Mouse (Mus musculus) neutrophil, adult 83 days (primary cell): ENCODE measurements around the gene Vmn2r80. TPM values are rescaled to one million over a fixed set of nuclear protein-coding genes. Genes with fewer than 3 reads are reported as not detected.

ENCODE experiments used
- total RNA-seq, 2 experiments: library from RNA; stranded (reverse); gene quantifications; one replicate each; pipeline ENCODE4 v1.2.4; 2023

Gene Vmn2r80
- not detected for total RNA-seq

GRCm38 (mm10) chr10:79148469-79148868 lies at the start of gene Vmn2r80:
Vmn2r80 (plus strand) TSS chr10:79148769.

Other genes with a start within 250 kb of the Vmn2r80 start
- not detected for gene Olfr1354, start 235.6 kb upstream of the Vmn2r80 start, total RNA-seq
- gene Olfr8, start 198.1 kb upstream of the Vmn2r80 start, total RNA-seq, result not detected
- not detected for gene Olfr1353, start 185.5 kb upstream of the Vmn2r80 start, total RNA-seq
- not detected for gene Olfr1352, start 167.7 kb upstream of the Vmn2r80 start, total RNA-seq
- not detected for gene Olfr1351, start 136.3 kb upstream of the Vmn2r80 start, total RNA-seq
- not detected for gene Olfr57, start 120.0 kb upstream of the Vmn2r80 start, total RNA-seq
- gene 2610008E11Rik, start 51.2 kb upstream of the Vmn2r80 start, total RNA-seq, result 1 to 10 TPM; 3.3 to 4.5 TPM
- not detected for gene Vmn2r81, start 98.9 kb downstream of the Vmn2r80 start, total RNA-seq
- gene Vmn2r82, start 207.8 kb downstream of the Vmn2r80 start, total RNA-seq, result not detected